Mouse (Mus musculus): ENCODE measurements around the gene Rbfox1.

Rbfox1 gene

GRCm38 (mm10) chr16:7447718-7448649, 1562.8 kb downstream of the Rbfox1 start:
- no peak for DNase-seq (ENCODE audit: extremely low spot score, low read depth, low spot score)

GRCm38 (mm10) chr16:7451193-7451592, 1566.0 kb downstream of the Rbfox1 start:
- DNase-seq (ENCODE audit: extremely low spot score, low read depth, low spot score), result no peak

GRCm38 (mm10) chr16:7457571-7457970, 1572.4 kb downstream of the Rbfox1 start:
- no peak for DNase-seq (ENCODE audit: extremely low spot score, low read depth, low spot score)
